Mouse (Mus musculus) heart, adult 2 months (tissue): ENCODE data around the gene Phf19.

Source experiments
- CTCF ChIP-seq: fragments of 200-600 bp; IDR thresholded peaks from 2 replicates; pipeline ENCODE4 v1.8.1; 2022; ENCODE audit warnings: antibody characterized with exemption, mild to moderate bottlenecking, moderate library complexity
- EP300 ChIP-seq: fragments of 200-500 bp; IDR thresholded peaks from 2 replicates; pipeline ENCODE4 v1.6.1; 2011; ENCODE audit warnings: low read depth, low read length, control low read depth; ENCODE audit not compliant: insufficient read depth

DNA sequence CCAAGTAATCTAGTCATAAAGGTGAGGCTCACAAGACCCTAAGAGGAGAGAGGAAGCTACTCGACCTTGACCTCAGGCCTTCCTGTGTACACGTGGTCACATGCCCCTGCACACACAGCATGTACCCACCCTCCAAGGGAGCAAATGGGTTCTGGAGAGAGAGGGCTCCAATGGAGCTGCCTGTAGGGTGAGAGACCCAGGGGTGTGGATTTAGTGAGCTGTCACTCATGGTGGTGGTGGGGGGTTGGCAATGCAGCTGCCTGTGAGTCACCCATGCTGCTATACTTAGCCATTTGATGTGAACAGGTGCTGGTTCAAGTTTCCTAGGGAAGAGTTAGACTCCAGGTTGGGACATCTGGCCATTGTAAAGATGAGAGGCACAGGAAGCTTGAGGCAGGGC is 6.3 kb upstream of the Phf19 start:
- TF ChIP-seq CTCF, result no peak
- TF ChIP-seq EP300, result no peak
